Comparison of ENCODE assay signal across 20 mouse cellular contexts in the genomic region with DNA sequence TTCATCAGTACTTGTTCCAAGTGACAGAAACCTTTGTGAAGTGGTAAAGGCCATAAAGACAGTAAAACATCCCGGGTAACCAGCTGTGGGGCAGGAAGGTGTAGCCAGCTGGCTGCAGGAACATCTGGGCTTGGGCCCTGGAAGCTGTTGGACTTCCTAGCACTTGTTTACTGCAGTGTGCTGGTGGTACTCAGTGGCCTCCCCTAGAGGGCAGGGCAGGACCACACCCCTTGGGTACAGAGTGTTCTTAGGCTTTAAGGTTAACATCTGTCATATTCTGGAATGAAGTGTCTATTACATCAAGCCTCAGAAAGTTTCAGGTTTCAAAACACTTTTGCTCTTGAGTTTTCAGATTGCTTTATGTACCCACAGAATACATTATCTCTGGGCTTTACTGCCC.
A peak's percentile ranks its signal among the peaks of the same experiment; 100 is the strongest.
DNase-seq lines count a peak whose midpoint lies in the region; ATAC-seq and TF ChIP-seq lines count a peak whose summit lies in the region.
"Had no signal": no experiment of that assay in that cellular context is flagged by ENCODE, and none has a peak within 500 bp of the region (broad histone marks: within the 10 kb centered on the region; RNA-seq: fewer than 3 reads in every experiment).

No protein-coding gene starts in this region.

- intact Hi-C loops in heart, postnatal 25 days (cut with DNase I) = no loop called here

- no peaks in the 10 kb centered on the region for H3K9me3 ChIP-seq in heart, postnatal 0 days (replicated peaks; ENCODE audit: control insufficient read depth, low read length)
- no peaks in the 10 kb centered on the region for H3K9me3 ChIP-seq in midbrain, postnatal 0 days (ENCODE audit: low read length)
- no peaks in the 10 kb centered on the region for H3K9me3 ChIP-seq in midbrain, embryonic 13.5 days
- no peaks in the 10 kb centered on the region for H3K9me3 ChIP-seq in stomach, postnatal 0 days (ENCODE audit: control insufficient read depth, low read length)
- H3K9me3 ChIP-seq: embryonic facial prominence, embryonic 13.5 days; hindbrain, embryonic 13.5 days had no signal

- no peak overlapping the region for H3K4me2 ChIP-seq in heart, postnatal 0 days (ENCODE audit: low read depth, low read length)
- H3K4me2 ChIP-seq in midbrain, postnatal 0 days (ENCODE audit: low read depth, low read length, poor library complexity, severe bottlenecking) = no peak overlapping the region
- no peak overlapping the region for H3K4me2 ChIP-seq in midbrain, embryonic 13.5 days (replicated peaks)
- H3K4me2 ChIP-seq in stomach, postnatal 0 days (replicated peaks; ENCODE audit: low read depth) = no peak overlapping the region
- H3K4me2 ChIP-seq: embryonic facial prominence, embryonic 13.5 days; hindbrain, embryonic 13.5 days had no signal

- TF ChIP-seq EP300 in heart, postnatal 0 days (IDR thresholded peaks at IDR 0.05; ENCODE audit: low read depth) = no peak
- TF ChIP-seq EP300 in stomach, postnatal 0 days (optimal IDR thresholded peaks at IDR 0.05) = peak; percentile 50

- 90% methylated on average over 1 of the region's 1 CpGs for WGBS in heart, postnatal 0 days
- 89% methylated on average over 1 of the region's 1 CpGs for WGBS in liver, adult 2 months
- WGBS in midbrain, postnatal 0 days = 83% methylated on average over 1 of the region's 1 CpGs
- WGBS in midbrain, embryonic 13.5 days = 96% methylated on average over 1 of the region's 1 CpGs
- 60% methylated on average over 1 of the region's 1 CpGs for WGBS in stomach, postnatal 0 days

- no peak for TF ChIP-seq POLR2A in liver, adult 2 months (IDR thresholded peaks at IDR 0.05; ENCODE audit: extremely low read depth, insufficient read depth, low read length)

- no peak overlapping the region for H3K4me3 ChIP-seq in heart, postnatal 0 days (ENCODE audit: low read depth, low read length)
- H3K4me3 ChIP-seq in liver, adult 2 months (ENCODE audit: insufficient read depth, low read depth, low read length) = no peak overlapping the region
- H3K4me3 ChIP-seq in midbrain, postnatal 0 days (ENCODE audit: low read depth, low read length) = no peak overlapping the region
- H3K4me3 ChIP-seq in midbrain, embryonic 13.5 days (replicated peaks) = no peak overlapping the region
- no peak overlapping the region for H3K4me3 ChIP-seq in stomach, postnatal 0 days (ENCODE audit: low read depth, low read length)
- H3K4me3 ChIP-seq: embryonic facial prominence, embryonic 13.5 days; hindbrain, embryonic 13.5 days; myocyte had no signal

- no peak overlapping the region for H3K27ac ChIP-seq in heart, postnatal 0 days (ENCODE audit: low read depth)
- H3K27ac ChIP-seq in liver, adult 2 months (replicated peaks; ENCODE audit: insufficient read depth, low read depth, low read length) = no peak overlapping the region
- H3K27ac ChIP-seq in midbrain, postnatal 0 days (ENCODE audit: low read depth, low read length) = no peak overlapping the region
- H3K27ac ChIP-seq in midbrain, embryonic 13.5 days = no peak overlapping the region
- no peak overlapping the region for H3K27ac ChIP-seq in stomach, postnatal 0 days (replicated peaks)
- H3K27ac ChIP-seq: embryonic facial prominence, embryonic 13.5 days; hindbrain, embryonic 13.5 days had no signal

- 0 out of 2 replicates have a peak, but pooled peaks have one; percentile 0 for TF ChIP-seq CTCF in heart, postnatal 0 days (IDR thresholded peaks at IDR 0.05; ENCODE audit: low read depth)
- TF ChIP-seq CTCF in liver, adult 2 months (IDR thresholded peaks at IDR 0.05; ENCODE audit: low read depth, low read length) = 0 out of 2 replicates have a peak, but pooled peaks have one; percentile 11
- TF ChIP-seq CTCF in midbrain, postnatal 0 days (IDR thresholded peaks at IDR 0.05) = peak; percentile 16; the same call in 1 of the 2 replicates
- peak; percentile 50 for TF ChIP-seq CTCF in stomach, postnatal 0 days (IDR thresholded peaks at IDR 0.05; ENCODE audit: low read depth)

- DNase-seq in heart, postnatal 0 days (ENCODE audit: low spot score) = no peak
- no peak for DNase-seq in heart, postnatal 25 days (ENCODE audit: low spot score)
- no peak for DNase-seq in liver, adult 2 months (ENCODE audit: extremely low read depth, low read depth, low spot score)
- DNase-seq in liver = no peak
- no peak for DNase-seq in midbrain, postnatal 0 days (ENCODE audit: low spot score)
- no peak for DNase-seq in stomach, postnatal 0 days (ENCODE audit: low spot score)
- no peak for DNase-seq in retina, postnatal 1 day
- DNase-seq: adrenal gland, postnatal 25 days; cerebellum, adult 11-12 months; cerebellum, postnatal 14 days; heart, postnatal 10 days; midbrain, embryonic 14.5 days; right cerebral cortex, postnatal 14 days; thymus, adult 18-20 months; thymus, postnatal 4 days had no signal

- no peaks in the 10 kb centered on the region for H3K79me2 ChIP-seq in liver, adult 2 months (ENCODE audit: control insufficient read depth, insufficient read depth, low read length)

- no peaks in the 10 kb centered on the region for H3K27me3 ChIP-seq in heart, postnatal 0 days (ENCODE audit: control insufficient read depth, insufficient read depth, low read length)
- no peaks in the 10 kb centered on the region for H3K27me3 ChIP-seq in liver, adult 2 months (ENCODE audit: control insufficient read depth, insufficient read depth, low read length)
- H3K27me3 ChIP-seq in midbrain, postnatal 0 days (ENCODE audit: insufficient read depth, low read length) = no peaks in the 10 kb centered on the region
- no peaks in the 10 kb centered on the region for H3K27me3 ChIP-seq in midbrain, embryonic 13.5 days
- H3K27me3 ChIP-seq in stomach, postnatal 0 days (ENCODE audit: control insufficient read depth, insufficient read depth, low read length) = no peaks in the 10 kb centered on the region
- H3K27me3 ChIP-seq: embryonic facial prominence, embryonic 13.5 days; hindbrain, embryonic 13.5 days had no signal

- no peak overlapping the region for H3K9ac ChIP-seq in heart, postnatal 0 days (replicated peaks; ENCODE audit: low read depth, low read length)
- no peak overlapping the region for H3K9ac ChIP-seq in liver, adult 2 months (ENCODE audit: low read depth, low read length)
- no peak overlapping the region for H3K9ac ChIP-seq in midbrain, postnatal 0 days (replicated peaks; ENCODE audit: low read length, poor library complexity, severe bottlenecking)
- H3K9ac ChIP-seq in midbrain, embryonic 13.5 days (replicated peaks) = no peak overlapping the region
- no peak overlapping the region for H3K9ac ChIP-seq in stomach, postnatal 0 days (ENCODE audit: low read length)
- H3K9ac ChIP-seq: embryonic facial prominence, embryonic 13.5 days; hindbrain, embryonic 13.5 days had no signal

- H3K36me3 ChIP-seq in heart, postnatal 0 days (replicated peaks; ENCODE audit: control insufficient read depth, insufficient read depth, low read length) = peaks cover 11% of the 10 kb centered on the region; the same call in 1 of the 2 replicates
- peaks cover 2% of the 10 kb centered on the region; the same call in 1 of the 2 replicates for H3K36me3 ChIP-seq in liver, adult 2 months (ENCODE audit: control insufficient read depth, insufficient read depth, low read length)
- H3K36me3 ChIP-seq in midbrain, postnatal 0 days (ENCODE audit: insufficient read depth, low read length) = peaks cover 14% of the 10 kb centered on the region
- peaks cover 26% of the 10 kb centered on the region for H3K36me3 ChIP-seq in midbrain, embryonic 13.5 days
- H3K36me3 ChIP-seq in stomach, postnatal 0 days (ENCODE audit: control insufficient read depth, insufficient read depth, low read length) = peaks cover 4% of the 10 kb centered on the region; the same call in 1 of the 2 replicates

- H3K4me1 ChIP-seq in heart, postnatal 0 days (ENCODE audit: control insufficient read depth, insufficient read depth) = no peaks in the 10 kb centered on the region
- peaks cover 1% of the 10 kb centered on the region; the same call in 1 of the 2 replicates for H3K4me1 ChIP-seq in liver, adult 2 months (ENCODE audit: control insufficient read depth, insufficient read depth, low read length)
- no peaks in the 10 kb centered on the region for H3K4me1 ChIP-seq in midbrain, postnatal 0 days (ENCODE audit: insufficient read depth, low read length)
- no peaks in the 10 kb centered on the region for H3K4me1 ChIP-seq in midbrain, embryonic 13.5 days (replicated peaks)
- no peaks in the 10 kb centered on the region for H3K4me1 ChIP-seq in stomach, postnatal 0 days (replicated peaks; ENCODE audit: control insufficient read depth, insufficient read depth)
- H3K4me1 ChIP-seq: hindbrain, embryonic 13.5 days had no signal

- ATAC-seq in heart, postnatal 0 days (ENCODE audit: insufficient read depth, low read depth) = no peak
- no peak for ATAC-seq in midbrain, postnatal 0 days (ENCODE audit: low FRiP score)
- no peak for ATAC-seq in midbrain, embryonic 13.5 days
- ATAC-seq in stomach, postnatal 0 days (ENCODE audit: low FRiP score, low TSS enrichment) = 0 out of 2 replicates have a peak, but pooled peaks have one; percentile 32
- ATAC-seq: forebrain, embryonic 16.5 days had no signal

Comparison
In these comparisons a context has a peak if more than half of its experiments do, and no peak if none do; other contexts are left out.
1. CTCF ChIP-seq: peak in every context shown above with its lines; median percentile 50 in stomach, postnatal 0 days; 16 in midbrain, postnatal 0 days; 11 in liver, adult 2 months; 0 in heart, postnatal 0 days.